Mouse (Mus musculus): ENCODE measurements at regions not wholly inside any gene's neighbourhood (a gene's known extent, or its start where the extent isn't known, plus 50 kb on each side); places are given as distances from the start of the nearest gene placed in this dataset.

DNA sequence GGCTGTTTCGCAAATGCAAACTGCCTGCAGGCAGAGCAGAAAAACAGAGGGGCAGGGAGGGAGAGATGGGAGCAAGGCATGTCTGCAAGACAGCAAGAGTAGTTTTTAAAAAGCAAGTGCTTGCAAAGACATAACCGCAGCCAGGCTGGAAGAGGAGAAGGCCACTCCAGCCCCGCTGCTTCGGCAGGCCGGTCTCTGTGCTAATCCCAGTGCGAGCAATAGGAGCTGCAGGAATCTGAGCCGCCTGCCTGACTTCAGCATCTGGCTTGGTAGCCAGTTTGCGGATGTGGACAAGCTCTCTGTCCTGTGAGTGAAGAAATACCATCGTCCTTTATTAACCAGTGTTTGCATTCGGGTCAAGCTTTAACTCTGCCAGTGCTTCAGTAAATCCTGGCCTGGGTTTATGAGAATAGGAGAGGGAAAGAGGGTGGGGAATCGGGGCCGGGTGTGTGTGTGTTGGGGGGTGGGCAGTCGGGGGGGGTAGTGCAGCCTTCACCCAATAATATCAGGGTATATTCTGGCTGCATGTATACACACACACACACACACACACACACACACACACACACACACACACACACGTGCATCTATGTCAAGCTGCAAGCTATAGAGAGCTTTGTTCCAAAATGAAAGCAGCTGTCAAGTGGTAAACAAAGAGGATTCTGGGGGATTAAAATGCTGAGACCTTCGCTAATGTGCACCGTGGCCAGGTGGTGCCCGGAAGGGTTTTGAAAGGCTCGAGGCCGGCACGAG, 69.6 kb upstream of the Ephb1 start:
- TF ChIP-seq POLR2A (IDR thresholded peaks at IDR 0.05; ENCODE audit: borderline replicate concordance, insufficient read depth, low read length) = no peak
- no peak for TF ChIP-seq CTCF (IDR thresholded peaks at IDR 0.05; ENCODE audit: borderline replicate concordance, insufficient read depth, low read depth, low read length)
- Histone ChIP-seq H3K4me1 (ENCODE audit: control insufficient read depth, insufficient read depth, low read length) (no peaks in the 10 kb centered on the region; the same call in 1 of the 2 replicates), H3K4me3 (replicated peaks; ENCODE audit: insufficient read depth, low read depth, low read length) (no peak overlapping the region), H3K27ac (ENCODE audit: insufficient read depth, low read length) (no peak overlapping the region), H3K27me3 (ENCODE audit: control insufficient read depth, insufficient read depth, low read length) (no peaks in the 10 kb centered on the region)
- no peak for DNase-seq
- 51% methylated on average over 20 of the region's 20 CpGs for WGBS

DNA sequence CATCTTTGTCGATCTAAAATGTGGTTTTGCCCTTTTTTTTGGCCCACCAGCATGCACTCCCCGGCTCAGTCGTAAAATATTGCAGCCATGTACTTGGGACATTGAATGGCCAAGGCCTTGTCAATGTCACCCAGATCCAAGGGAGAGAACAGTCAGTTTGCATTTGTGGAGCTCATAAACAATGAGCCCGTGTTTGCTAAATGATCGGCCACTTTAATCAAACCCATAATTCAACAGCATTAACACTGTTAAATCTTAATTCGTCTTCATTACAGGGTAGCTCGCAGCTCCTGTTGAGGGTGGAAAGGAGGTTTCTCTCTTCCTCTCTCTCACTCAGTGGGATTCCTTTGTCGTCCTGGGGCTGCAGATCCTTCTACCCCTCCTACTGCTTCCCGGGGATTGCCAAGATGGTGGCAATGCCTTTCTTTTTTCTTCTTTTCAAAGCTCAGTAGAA, 69.0 kb upstream of the Ephb1 start:
- no peak for DNase-seq
- 63% methylated on average over 9 of the region's 9 CpGs for WGBS
- Histone ChIP-seq H3K4me3 (replicated peaks; ENCODE audit: insufficient read depth, low read depth, low read length) (no peak overlapping the region), H3K27me3 (ENCODE audit: control insufficient read depth, insufficient read depth, low read length) (no peaks in the 10 kb centered on the region), H3K4me1 (ENCODE audit: control insufficient read depth, insufficient read depth, low read length) (no peaks in the 10 kb centered on the region; the same call in 1 of the 2 replicates), H3K27ac (ENCODE audit: insufficient read depth, low read length) (no peak overlapping the region)
- no peak for TF ChIP-seq POLR2A (IDR thresholded peaks at IDR 0.05; ENCODE audit: borderline replicate concordance, insufficient read depth, low read length)
- TF ChIP-seq CTCF (IDR thresholded peaks at IDR 0.05; ENCODE audit: borderline replicate concordance, insufficient read depth, low read depth, low read length) = no peak

DNA sequence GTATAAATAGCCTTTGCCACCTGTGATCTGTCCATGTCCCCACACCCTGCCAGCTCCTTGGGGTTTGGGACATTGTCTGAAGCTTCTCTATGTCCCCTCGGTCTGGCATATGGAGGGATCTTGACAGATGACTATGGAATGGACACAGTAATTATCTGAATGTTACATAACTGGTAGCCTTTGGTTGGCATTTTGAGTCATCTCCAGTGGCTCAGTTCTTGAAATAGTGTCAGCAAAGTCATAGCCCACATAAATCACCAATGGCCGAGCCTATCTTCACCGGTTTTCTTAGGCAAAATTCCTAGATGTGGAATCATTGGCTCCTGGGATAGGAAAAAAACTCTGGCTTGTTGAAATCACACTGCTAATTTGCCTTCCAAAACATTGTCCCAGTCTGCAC, 67.3 kb upstream of the Ephb1 start:
- H3K27ac ChIP-seq (ENCODE audit: insufficient read depth, low read length) = no peak overlapping the region
- H3K4me1 ChIP-seq (ENCODE audit: control insufficient read depth, insufficient read depth, low read length) = no peaks in the 10 kb centered on the region; the same call in 1 of the 2 replicates
- no peak overlapping the region for H3K4me3 ChIP-seq (replicated peaks; ENCODE audit: insufficient read depth, low read depth, low read length)
- TF ChIP-seq CTCF (IDR thresholded peaks at IDR 0.05; ENCODE audit: borderline replicate concordance, insufficient read depth, low read depth, low read length) (no peak), POLR2A (IDR thresholded peaks at IDR 0.05; ENCODE audit: borderline replicate concordance, insufficient read depth, low read length) (no peak)
- 81% methylated on average over 3 of the region's 3 CpGs for WGBS
- no peaks in the 10 kb centered on the region for H3K27me3 ChIP-seq (ENCODE audit: control insufficient read depth, insufficient read depth, low read length)
- DNase-seq = no peak

DNA sequence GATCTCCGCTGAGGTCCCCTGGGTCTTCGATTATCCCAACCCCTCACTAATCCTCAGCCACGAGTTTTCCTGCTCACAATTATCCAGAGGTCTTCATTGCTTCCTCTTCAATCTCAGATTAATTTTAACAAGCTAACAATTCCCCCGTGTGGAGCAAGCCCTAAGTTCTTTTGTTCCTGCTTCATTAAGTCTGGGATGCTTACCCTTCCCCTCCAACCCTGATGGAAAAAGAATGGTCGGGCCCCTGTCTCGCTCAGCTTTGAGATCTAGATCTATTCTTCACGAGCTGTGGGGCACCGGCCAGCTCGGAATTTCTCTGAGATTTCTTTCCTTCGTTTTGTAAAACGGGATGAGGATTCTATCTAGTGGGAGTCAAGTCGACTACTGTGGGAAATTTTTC, 65.7 kb upstream of the Ephb1 start:
- no peak for TF ChIP-seq CTCF (IDR thresholded peaks at IDR 0.05; ENCODE audit: borderline replicate concordance, insufficient read depth, low read depth, low read length)
- no peak for TF ChIP-seq POLR2A (IDR thresholded peaks at IDR 0.05; ENCODE audit: borderline replicate concordance, insufficient read depth, low read length)
- H3K4me1 ChIP-seq (ENCODE audit: control insufficient read depth, insufficient read depth, low read length) = no peaks in the 10 kb centered on the region; the same call in 1 of the 2 replicates
- H3K4me3 ChIP-seq (replicated peaks; ENCODE audit: insufficient read depth, low read depth, low read length) = no peak overlapping the region
- DNase-seq = no peak
- H3K27ac ChIP-seq (ENCODE audit: insufficient read depth, low read length) = no peak overlapping the region
- WGBS = 34% methylated on average over 12 of the region's 12 CpGs
- no peaks in the 10 kb centered on the region for H3K27me3 ChIP-seq (ENCODE audit: control insufficient read depth, insufficient read depth, low read length)

DNA sequence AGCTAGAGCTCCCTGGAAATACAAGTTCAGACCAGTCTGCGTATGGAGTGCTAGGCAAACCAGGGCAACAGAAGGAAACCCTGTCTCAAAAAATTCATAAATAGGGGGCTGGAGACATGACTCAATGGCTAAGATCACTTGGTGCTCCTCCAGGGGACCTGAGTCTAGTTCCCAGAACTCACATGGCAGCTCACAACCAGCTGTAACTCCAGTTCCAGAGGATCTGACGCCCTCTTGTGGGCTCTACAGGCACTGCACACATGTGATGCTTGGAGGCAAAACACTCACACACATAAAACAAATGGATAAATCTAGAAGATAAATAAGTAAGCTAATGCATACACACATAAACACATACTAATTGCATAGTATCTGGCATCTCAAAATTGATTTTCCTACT, 59.1 kb upstream of the Ephb1 start:
- DNase-seq = no peak
- whole genome bisulfite sequencing = 75% methylated on average over 2 of the region's 2 CpGs
- no peak for TF ChIP-seq CTCF (IDR thresholded peaks at IDR 0.05; ENCODE audit: borderline replicate concordance, insufficient read depth, low read depth, low read length)
- TF ChIP-seq POLR2A (IDR thresholded peaks at IDR 0.05; ENCODE audit: borderline replicate concordance, insufficient read depth, low read length) = no peak

DNA sequence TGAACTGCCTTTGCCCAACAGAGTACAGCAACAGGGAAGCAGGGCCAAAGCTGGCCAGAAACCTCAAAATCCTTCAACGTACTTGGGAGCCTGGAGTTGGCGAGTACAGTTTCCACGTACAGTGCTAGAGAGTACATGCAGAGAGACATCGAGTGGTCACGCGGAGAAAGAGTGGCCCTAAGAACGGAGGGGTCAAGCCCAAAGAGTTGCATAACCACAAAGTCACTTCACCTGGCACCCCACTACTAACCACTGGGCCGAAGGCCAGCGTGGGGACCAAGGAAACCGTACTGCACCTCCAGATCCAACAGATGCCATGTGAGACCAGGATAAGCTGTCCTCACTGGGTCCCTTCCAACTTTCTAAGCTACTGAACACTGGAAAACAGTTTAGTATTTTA, 56.2 kb upstream of the Ephb1 start:
- WGBS = 35% methylated on average over 10 of the region's 10 CpGs
- Histone ChIP-seq H3K27me3 (ENCODE audit: control insufficient read depth, insufficient read depth, low read length) (no peaks in the 10 kb centered on the region), H3K4me1 (ENCODE audit: control insufficient read depth, insufficient read depth, low read length) (no peaks in the 10 kb centered on the region), H3K4me3 (replicated peaks; ENCODE audit: insufficient read depth, low read depth, low read length) (no peak overlapping the region), H3K27ac (ENCODE audit: insufficient read depth, low read length) (no peak overlapping the region)
- no peak for DNase-seq
- TF ChIP-seq POLR2A (IDR thresholded peaks at IDR 0.05; ENCODE audit: borderline replicate concordance, insufficient read depth, low read length) = no peak
- no peak for TF ChIP-seq CTCF (IDR thresholded peaks at IDR 0.05; ENCODE audit: borderline replicate concordance, insufficient read depth, low read depth, low read length)

More for the DNA sequence above, 59.1 kb upstream of the Ephb1 start:
- Histone ChIP-seq H3K27me3 (ENCODE audit: control insufficient read depth, insufficient read depth, low read length) (no peaks in the 10 kb centered on the region), H3K27ac (ENCODE audit: insufficient read depth, low read length) (no peak overlapping the region), H3K4me1 (ENCODE audit: control insufficient read depth, insufficient read depth, low read length) (no peaks in the 10 kb centered on the region), H3K4me3 (replicated peaks; ENCODE audit: insufficient read depth, low read depth, low read length) (no peak overlapping the region)

DNA sequence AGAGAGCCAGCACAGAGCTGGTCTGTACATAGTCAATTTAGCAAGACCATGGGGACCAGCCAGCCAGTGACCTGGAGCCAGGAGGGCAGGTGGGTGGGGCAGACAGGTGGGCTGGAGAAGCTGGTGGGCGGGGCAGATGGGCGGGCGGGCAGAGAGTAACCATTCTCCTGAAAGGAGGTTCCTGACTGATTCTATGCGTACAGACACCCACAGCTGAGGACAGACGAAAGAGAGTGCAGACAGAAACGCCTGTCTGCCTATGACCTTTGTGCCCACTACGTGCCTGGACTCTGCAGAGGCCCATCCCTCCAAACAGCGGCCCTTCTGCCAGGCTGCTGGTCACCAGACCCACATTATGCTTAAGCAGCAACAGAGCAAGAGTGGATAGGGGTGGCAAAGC, 51.5 kb upstream of the Ephb1 start:
- Histone ChIP-seq H3K27me3 (ENCODE audit: control insufficient read depth, insufficient read depth, low read length) (no peaks in the 10 kb centered on the region), H3K4me1 (ENCODE audit: control insufficient read depth, insufficient read depth, low read length) (peaks cover 5% of the 10 kb centered on the region), H3K27ac (ENCODE audit: insufficient read depth, low read length) (no peak overlapping the region), H3K4me3 (replicated peaks; ENCODE audit: insufficient read depth, low read depth, low read length) (no peak overlapping the region)
- DNase-seq = no peak
- 84% methylated on average over 8 of the region's 8 CpGs for WGBS
- no peak for TF ChIP-seq CTCF (IDR thresholded peaks at IDR 0.05; ENCODE audit: borderline replicate concordance, insufficient read depth, low read depth, low read length)
